Mouse (Mus musculus): Measurements from ENCODE around the gene Trpc3. TPM values are rescaled to one million over a fixed set of nuclear protein-coding genes. Genes with fewer than 3 reads are reported as not detected.
A peak's percentile ranks its signal among the peaks of the same experiment; 100 is the strongest.
"Not testable (repeated sequence)": the region's sequence is repeated elsewhere in the genome, so short reads cannot be mapped to it uniquely, and the experiment has no call there.

Trpc3 gene
- 10 to 100 TPM; 13.1 to 17.0 TPM for total RNA-seq (2021)

DNA sequence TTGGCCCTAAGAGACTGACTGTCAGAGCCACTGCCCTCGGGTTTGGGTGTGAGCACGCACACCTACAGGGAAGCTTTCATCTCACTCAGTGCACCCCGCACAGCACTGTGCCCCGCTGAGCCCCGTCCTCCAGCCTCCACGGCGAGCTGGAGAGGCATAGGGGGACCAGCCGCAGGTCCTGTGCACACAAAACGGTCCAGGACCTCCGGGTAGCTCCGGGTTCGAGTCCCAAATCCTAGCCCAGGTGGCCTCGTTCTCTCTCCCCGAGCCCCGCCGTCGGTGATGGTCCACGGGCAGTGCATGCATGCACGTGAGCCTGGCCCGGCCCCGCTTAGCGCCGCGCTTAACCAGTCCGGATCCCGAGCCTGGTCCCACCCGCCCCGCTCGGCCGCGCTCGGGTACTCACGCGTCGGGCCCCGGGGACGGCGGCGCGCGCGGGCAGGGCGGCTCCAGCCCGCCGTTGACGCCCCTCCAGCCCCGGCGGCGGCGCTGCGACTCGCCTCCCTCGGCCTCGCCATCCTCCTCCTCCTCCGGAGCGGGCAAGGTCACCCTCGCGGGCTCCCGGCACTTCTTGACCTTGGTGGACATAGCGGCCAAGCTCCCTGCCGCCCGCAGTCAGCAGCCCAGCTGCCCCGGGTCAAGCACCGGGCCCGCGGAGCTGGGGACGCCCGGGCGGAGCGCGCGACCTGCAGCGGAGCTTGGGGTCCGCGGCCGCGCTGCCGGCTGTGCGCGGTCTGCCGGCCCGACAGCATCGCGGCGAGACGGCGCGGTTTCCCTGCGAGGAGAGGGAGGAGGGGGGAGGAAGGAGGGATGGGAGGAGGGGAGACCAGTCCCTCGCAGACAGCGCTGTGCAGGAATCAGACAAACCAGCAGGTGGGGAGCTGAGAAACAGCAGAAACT is at the start of gene Trpc3:
Gene Trpc3, minus strand, starts transcription at position 776 of the 900 bp plus-strand sequence.
- intact Hi-C loops (cut with DNase I): loop anchor here (1.0 to 5.0 kb wide), 2 partner anchors 88 to 146 kb away; no protein-coding TSS in a partner anchor
- peak; percentile 47 to 55 for DNase-seq

DNA sequence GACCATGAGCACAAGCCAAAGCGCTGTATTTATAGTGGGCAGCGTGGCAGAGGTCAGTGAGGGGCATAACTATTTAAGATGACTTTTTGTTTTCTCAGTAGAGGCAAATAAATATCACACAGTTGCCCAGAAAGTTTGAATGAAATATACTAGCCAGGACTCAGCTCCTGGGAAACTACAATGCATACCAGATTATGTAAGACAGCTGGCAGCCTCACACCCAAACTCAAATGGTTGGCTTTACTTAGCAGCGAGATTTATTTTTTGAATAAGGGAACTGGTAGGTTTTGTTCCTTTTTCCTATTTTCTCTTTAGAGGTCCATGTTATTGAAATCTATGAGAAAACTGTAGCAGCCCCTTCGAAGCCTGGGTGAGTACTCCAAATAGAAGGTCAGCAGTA is 48.1 kb upstream of the Trpc3 start:
- no peak for DNase-seq
- intact Hi-C loops (cut with DNase I): no loop called here

DNA sequence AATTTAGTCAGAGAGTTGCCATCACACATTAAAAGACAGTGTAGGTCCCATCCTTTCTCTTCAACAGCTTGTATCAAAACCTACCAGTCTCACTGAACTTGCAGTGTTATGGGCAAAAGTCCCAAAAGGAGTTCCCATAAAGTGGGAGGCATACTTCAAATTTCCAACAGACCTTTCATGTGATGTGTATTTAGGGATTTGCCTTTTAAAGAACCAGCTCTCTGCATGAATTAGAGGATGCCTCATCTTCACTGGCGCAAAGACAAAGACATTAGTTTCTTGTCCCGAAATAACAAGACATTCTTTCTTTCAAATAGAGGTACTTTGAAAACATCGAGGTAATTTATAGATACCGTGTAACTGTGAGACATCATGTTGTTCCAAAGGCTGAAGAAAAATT is 43.1 kb upstream of the Trpc3 start:
- intact Hi-C loops (cut with DNase I): no loop called here
- no peak for DNase-seq

DNA sequence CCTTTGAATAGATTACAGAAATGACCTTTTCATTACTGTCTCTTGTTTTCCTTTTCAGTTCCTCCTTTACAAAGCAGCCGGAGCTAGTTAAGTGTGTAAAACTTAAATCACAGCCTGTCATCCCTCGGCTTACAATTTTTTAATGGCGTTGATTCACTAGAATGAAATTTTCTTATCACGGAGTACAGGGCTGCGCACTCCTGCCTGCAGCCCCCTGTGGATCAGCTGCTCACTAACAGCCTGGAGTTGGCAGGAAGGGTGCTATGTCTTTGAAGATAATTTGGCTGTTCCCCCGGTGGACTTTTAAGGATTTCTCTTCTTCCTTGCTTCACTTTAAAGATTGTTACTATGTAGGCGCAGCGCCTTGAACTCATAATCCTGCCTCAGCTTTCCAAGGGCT is 36.6 kb upstream of the Trpc3 start:
- no peak for DNase-seq
- intact Hi-C loops (cut with DNase I): no loop called here

DNA sequence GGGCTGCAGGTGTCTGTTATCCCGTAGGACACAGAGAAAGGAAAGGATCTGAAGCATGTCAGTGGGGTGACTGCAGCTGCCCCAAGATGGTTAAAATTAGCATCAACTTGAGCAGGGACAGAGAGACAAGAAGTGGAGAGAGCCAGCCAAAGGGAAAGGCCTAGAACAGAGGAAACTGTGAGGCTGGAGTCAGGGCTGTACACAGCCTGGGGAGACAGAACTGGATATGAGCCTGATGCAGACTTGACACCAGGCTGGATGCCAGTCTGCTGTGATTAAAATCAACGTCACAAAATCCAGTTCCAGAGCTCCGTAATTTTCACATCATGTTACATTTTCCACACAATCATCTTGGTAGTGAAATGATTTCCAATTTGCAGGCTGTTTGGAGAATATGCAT is 31.9 kb upstream of the Trpc3 start:
- no peak for DNase-seq
- intact Hi-C loops (cut with DNase I): no loop called here

DNA sequence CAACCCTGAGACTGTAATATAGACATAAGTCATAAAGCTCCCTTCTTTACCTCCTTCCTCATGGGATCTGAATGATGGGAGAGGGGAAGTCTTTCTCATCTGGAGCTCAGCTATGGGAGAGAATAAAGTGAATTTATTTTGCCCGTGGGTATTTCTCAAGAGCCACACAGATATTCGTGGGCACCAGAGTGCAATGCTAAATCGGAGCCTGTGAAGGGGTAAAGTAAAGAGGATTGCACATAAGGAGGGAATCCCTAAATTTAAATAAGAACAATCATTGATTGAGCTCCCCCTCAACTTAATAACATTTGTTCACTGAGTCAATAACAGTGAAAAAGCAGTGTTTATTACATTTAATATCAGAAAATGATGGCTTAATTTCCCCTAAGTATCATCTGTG is 19.6 kb upstream of the Trpc3 start:
- DNase-seq: no peak
- intact Hi-C loops (cut with DNase I): no loop called here

DNA sequence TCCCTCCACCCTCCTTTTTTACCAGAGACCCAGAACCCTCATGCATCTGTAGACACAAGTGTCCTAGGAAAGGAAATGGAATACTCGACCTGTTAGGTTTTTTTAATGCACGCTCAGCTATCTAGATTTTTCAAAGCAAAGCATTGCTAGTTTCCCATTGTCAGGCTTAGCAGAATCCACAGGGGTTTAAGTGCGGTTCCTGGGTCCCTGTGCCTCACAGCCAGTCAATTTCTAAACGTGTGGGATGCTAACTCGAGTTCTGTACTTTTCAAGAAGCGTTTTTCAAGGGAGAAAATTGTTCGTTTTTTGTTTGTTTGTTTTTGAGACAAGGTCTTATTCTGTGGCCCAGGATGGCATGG is 304 bp upstream of the Trpc3 start:
- no peak for DNase-seq
- intact Hi-C loops (cut with DNase I): no loop called here

DNA sequence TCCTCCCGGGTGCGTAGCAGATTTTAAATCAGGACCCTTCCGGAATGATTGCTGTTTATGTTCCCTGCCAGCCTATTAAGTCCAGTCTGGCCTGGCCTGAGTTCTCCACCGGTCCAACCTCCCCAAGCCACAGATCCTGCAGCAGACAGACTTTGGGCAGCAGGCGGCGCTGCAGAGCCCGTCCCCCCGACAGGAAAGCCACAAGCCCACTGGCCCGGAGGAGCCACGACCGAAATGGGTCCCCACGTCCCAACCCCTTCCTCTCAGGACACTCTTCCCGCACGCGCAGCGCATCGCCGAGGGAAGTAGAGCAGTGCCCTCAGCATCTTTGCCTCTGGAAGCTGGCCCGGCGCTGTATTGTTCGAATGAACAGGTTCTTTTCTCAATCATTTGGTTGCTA is 1.1 kb downstream of the Trpc3 start:
- intact Hi-C loops (cut with DNase I): loop anchor here (1.0 to 5.0 kb wide), 2 partner anchors 88 to 146 kb away; no protein-coding TSS in a partner anchor
- DNase-seq: peak; percentile 77 to 81

DNA sequence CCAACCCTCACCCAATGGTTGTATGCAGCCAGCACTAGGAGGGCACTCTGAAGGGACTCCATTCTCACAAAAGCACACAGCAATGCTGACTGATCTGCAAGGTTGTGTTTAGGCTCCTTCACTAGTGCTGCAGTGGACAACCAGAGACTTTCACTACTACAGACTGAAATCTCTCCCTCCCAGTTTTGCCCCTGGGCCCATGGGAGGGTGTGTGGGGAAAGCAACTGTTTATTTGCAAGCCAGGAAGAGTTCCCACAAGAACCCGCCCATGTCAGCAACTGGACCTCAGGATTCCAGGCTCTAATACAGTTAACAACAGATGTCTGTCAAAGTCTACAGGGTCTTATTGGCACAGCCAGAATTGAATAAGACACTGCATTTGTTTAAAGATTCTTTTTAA is 14.1 kb downstream of the Trpc3 start:
- intact Hi-C loops (cut with DNase I): no loop called here
- peak; percentile 7 to 10 for DNase-seq

DNA sequence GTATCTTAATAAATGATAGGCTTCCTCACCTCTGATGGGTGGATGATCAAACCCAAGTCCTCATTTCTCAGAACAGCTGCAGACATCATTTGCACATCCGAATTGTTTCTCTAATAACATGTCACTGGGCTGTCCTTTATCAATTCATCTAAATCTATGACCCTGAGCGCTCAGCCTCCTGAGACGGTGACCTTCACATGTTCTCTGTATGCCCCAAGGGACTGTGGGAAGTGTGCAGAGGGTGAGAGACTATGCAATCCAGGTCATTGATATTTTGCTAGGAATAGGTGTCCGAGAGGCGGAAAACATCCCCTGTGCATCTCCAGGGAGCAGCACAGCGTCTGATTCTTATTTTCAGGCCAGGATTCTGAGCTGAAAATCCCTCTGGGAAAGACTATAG is 22.2 kb downstream of the Trpc3 start:
- intact Hi-C loops (cut with DNase I): no loop called here
- no peak for DNase-seq

DNA sequence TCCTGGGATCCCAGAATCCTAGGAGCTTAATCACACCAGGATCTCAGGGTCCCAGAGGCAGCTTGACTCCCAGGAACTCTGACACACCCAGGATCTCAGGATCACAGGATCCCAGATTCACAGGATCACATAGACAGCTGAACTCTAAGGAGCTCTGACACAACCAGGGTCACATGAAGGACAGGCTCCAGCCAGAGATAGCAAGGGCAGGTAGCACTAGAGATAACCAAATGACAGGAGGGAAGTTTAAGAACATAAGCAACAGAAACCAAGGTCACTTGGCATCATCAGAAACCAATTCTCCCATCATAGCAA is 44.8 kb downstream of the Trpc3 start:
- intact Hi-C loops (cut with DNase I); DNase-seq: not testable (repeated sequence)

DNA sequence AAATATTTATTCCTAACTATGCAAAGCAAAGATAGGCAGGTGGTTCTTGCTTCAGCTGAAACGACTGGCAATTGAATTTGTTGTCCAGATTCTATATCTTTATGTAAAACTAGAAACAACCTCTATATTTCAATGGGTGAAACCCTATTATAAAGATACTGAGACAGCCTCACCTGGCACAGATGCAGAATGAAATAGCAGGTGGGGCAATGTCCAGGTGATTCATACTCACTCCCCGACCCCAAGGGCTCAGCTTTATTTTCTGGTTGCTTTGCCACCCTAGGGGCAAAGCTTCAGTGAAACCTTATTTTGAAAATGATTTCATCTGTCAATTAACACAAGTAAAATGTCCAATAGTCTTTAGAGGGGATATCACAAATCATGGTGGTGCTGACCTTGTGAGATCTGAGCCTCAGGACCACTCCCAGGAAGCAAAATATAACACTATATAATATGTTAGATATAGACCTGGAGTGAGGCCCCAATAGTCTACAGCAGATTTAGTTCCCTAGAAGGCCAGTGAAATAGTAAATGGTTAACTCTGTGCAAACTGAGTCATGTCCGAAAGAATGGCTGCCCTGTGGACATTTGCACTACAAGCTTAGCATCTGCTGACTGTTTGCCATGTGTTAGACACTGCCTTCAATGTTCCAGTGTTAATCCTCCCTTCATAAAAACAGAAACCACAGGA is 45.3 kb downstream of the Trpc3 start:
- intact Hi-C loops (cut with DNase I): no loop called here
- DNase-seq: no peak

DNA sequence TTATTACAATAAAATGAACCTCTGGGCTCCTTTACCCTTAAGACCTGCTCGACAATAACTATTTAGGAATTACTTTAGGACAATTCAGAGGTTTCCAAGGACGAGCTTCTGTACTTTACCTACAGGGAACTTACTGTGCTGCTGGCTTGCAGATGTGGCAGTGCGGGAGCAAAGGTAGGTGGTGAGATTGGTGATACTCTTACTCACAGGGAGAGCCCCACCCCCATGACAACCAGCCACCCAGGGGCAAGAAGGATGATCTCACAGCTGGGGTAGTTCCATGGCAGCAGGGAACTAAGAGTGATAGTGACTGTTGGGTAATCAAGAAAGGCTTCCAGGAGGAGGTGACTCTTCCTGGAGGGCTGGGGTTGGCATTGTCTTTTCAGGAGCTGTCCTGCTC is 46.6 kb downstream of the Trpc3 start:
- intact Hi-C loops (cut with DNase I): no loop called here
- DNase-seq: no peak

DNA sequence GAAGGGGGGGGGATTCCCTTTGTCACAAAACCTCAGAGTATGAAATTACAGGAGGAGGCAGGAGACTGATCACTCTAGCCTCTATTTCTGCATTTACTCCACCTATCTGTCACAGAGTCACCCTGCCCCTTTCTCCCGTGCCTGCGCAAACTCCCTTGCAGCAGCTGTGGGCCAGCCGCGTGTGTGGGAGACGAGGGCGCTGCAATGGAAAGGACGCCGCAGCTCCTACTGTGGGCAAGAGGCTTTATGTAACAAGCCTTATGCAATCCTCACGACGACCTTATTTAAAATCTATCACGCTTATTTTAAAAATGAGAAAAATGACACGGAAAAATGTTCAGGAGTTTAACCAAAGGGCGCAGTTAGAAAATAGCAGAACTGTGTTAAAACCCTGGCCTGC is 47.2 kb downstream of the Trpc3 start:
- intact Hi-C loops (cut with DNase I): no loop called here
- no peak for DNase-seq

DNA sequence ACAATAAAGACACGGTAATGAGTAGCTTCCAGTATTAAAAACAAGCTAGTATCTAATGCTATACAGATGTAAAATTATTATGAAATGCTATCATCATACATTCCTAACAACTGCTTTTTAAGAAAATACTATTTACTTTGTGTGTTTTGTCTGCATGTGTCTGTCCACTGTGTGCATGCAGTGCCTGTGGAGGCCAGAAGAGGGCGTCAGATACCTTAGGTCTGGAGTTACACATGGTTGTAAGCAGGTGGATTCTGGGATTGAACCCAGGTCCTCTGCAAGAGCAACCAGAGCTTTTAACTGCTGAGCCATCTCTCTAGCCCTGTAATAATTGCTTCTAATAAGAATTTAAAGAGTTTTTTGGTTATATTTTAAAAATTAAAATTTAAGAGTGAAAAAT is 49.2 kb downstream of the Trpc3 start:
- intact Hi-C loops (cut with DNase I): no loop called here
- DNase-seq: no peak

DNA sequence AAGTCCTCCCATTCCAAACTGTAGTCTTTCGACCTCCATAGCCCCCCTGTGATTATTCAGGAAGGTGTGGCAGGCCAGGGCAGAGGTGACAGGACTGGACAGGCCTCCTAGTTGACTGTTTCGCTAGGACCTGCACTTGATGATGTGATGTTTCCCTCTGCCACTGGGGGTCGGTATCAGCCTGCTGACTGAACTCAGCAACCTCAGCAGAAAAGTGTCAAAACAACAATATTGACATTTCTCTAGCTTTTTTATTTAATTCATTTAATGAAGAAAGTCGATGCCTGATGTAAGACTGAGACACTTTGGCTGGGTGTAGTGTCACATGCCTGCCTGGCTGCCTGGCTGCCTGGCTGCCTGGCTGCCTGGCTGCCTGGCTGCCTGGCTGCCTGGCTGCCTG is 54.5 kb downstream of the Trpc3 start:
- DNase-seq: peak; percentile 30 to 58
- intact Hi-C loops (cut with DNase I): loop anchor here (2.0 to 5.0 kb wide), 2 partner anchors 207 to 569 kb away; no protein-coding TSS in a partner anchor

DNA sequence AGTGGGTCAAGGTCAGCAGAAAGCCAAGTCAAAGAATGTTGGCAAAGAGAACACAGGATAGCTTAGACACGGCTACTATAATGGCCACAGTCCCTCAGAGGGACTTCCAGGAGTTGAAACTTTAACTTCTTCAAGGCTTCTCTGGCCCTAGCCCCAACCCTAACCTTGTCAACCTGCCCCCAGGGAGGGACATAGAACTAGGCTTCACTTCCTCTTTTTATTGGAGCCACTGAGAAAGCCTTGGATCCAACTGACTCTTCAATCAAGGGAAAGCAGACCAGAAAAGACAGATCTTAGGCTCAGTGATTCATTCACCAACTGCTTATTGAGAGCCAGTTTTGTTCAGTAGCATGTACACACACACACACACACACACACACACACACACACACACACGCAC is 63.2 kb downstream of the Trpc3 start:
- DNase-seq: no peak
- intact Hi-C loops (cut with DNase I): no loop called here

DNA sequence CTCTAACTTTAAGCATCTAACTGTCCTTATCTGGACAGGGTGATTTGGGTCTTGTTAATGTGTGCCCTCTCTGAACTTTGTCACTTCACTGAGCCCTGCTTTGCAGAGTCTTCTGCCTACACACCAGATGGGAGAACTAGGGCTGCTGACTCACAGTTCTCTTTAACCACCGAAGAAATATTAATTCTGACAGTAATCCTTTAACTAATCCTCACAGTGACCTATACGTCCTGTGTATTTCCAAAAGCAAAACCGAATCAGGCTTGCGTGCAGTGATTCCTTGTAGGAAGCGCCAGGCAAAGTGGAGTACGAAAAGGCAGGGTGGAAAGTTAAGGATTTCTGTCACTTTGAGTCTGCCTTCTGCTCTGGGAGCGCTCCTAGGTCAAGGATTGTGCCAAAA is 71.8 kb downstream of the Trpc3 start:
- intact Hi-C loops (cut with DNase I): no loop called here
- DNase-seq: no peak

DNA sequence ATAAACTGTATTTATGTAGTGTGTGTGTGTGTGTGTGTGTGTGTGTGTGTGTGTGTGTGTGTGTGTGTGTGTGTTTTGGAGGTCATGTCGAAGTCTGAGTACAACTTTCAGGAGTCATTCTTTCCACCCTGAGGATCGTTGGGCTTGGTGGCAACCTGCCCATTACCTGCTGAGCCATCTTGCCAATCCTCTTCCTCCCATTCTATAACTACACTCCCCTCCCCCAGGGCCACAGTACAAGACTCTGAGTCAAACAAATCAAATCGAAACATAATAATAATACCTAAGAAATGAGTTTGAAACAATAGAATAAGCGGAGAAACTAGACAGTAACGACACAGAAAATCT is 76.1 kb downstream of the Trpc3 start:
- intact Hi-C loops (cut with DNase I): no loop called here
- peak; percentile 1 to 13 for DNase-seq

DNA sequence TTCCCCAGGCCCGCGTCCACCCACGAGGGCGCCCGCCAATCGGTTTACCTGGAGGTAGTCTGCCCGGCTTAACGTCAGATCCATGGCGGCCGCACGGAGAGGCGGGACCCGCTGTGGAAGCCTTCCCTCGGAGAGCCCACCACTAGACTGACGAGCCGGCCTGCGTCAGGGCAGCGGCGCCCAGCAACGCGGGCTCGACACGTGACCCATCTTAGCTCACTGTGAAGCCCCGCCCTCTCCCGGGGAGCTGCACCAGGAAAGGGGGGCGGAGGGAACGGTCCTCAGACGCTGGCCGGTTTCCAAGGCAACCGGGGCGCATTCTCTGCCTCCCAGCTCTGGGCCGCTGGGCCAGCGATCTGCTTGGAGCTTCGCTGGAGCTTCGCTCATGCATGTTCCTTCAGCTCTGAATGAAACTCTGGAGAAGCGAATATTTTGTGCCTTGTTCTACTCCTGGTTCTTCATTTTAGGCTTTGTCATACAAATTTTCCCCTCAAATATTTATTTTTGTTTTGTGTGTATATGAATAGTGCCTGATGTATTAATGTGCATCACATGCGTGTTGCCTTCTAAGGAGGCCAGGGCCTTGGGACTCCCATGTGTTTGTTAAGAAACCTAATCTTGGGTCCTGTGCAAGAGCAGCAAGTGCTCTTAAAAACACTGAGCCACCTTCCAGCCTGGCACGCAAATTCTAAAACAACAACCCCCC is 76.6 kb downstream of the Trpc3 start, which contains the start of gene Bbs7:
Gene Bbs7, minus strand, starts transcription at position 276 of the 706 bp plus-strand sequence.
- DNase-seq: peak; percentile 93
- intact Hi-C loops (cut with DNase I): no loop called here

DNA sequence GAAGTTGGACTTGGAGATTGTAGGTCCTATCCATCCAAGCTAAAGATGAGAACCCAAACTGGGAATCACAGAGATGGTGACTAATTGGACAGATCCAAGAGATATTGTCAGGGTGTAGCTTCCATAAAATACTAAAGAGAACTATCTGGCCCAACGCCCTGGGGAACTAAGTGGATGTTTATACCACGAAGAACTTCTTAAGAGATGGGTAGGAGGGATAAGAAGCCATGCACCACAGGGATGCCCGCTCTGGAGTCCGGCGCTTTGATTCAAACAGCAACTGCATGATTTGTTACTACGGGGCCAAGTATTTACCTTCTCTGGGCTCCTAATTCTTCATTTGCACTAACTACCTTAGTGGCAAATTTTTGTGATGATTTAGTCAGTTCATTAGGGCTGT is 77.3 kb downstream of the Trpc3 start:
- intact Hi-C loops (cut with DNase I): no loop called here

More for the DNA sequence above, 77.3 kb downstream of the Trpc3 start:
- DNase-seq: no peak

All from heart, postnatal 10 days (tissue).